Mouse (Mus musculus) kidney, postnatal 10 days (tissue): ENCODE measurements around the gene Gmds.
A peak's percentile ranks its signal among the peaks of the same experiment; 100 is the strongest.

Experiments
- DNase-seq: peaks from one replicate; pipeline ENCODE4 v3.0.0; 2021; ENCODE audit warnings: mixed read lengths

Gene Gmds

DNA sequence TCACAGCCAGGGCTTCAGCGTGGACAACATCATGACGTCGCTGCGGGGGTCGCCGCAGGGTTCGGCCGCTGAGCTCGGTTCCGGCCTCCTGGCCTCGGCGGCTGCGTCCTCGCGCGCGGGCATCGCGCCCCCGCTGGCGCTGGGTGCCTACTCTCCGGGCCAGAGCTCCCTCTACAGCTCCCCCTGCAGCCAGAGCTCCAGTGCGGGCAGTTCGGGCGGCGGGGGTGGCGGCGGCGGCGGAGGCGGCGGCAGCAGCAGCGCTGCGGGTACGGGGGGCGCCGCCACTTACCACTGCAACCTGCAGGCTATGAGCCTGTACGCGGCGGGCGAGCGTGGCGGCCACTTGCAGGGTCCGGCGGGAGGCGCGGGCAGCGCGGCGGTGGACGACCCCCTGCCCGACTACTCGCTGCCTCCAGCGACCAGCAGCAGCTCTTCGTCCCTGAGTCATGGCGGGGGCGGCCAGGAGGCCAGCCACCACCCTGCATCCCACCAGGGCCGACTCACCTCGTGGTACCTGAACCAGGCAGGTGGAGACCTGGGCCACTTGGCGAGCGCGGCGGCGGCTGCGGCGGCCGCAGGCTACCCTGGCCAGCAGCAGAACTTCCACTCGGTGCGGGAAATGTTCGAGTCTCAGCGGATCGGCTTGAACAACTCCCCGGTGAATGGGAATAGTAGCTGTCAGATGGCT, 530.3 kb downstream of the Gmds start:
- DNase-seq, result peak; percentile 76

DNA sequence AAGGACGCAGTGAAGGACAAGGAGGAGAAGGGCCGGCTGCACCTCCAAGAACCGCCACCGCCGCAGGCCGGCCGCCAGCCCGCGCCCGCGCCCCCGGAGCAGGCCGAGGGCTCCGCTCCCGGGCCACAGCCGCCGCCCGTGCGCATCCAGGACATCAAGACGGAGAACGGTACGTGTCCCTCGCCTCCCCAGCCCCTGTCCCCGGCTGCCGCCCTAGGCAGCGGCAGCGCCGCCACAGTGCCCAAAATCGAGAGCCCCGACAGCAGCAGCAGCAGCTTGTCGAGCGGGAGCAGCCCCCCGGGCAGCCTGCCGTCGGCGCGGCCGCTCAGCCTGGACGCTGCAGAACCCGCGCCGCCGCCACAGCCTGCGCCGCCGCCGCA, 530.8 kb downstream of the Gmds start:
- DNase-seq, result no peak

DNA sequence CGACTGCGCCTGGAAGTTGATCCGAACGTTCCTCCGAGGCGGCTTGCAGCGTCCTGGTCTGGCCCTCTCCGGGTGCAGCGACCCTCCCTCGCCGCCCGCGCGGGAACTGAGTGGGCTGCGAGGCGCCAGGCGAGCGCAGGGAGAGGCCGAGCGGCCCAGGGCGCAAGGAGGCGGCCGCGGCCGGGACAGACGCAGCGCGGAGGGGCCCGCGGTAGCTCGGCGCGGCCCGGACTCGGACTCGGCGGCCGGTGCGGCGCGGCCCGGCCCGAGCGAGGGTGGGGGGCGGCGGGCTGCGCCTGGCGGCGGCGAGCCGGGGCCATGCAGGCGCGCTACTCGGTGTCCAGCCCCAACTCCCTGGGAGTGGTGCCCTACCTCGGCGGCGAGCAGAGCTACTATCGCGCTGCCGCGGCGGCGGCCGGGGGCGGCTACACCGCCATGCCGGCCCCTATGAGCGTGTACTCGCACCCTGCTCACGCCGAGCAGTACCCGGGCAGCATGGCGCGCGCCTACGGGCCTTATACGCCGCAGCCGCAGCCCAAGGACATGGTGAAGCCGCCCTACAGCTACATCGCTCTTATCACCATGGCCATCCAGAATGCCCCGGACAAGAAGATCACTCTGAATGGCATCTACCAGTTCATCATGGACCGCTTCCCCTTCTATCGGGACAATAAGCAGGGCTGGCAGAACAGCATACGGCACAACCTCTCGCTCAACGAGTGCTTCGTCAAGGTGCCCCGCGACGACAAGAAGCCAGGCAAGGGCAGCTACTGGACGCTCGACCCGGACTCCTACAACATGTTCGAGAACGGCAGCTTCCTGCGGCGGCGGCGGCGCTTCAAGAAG, 531.4 kb downstream of the Gmds start:
- peak; percentile 62 for DNase-seq

DNA sequence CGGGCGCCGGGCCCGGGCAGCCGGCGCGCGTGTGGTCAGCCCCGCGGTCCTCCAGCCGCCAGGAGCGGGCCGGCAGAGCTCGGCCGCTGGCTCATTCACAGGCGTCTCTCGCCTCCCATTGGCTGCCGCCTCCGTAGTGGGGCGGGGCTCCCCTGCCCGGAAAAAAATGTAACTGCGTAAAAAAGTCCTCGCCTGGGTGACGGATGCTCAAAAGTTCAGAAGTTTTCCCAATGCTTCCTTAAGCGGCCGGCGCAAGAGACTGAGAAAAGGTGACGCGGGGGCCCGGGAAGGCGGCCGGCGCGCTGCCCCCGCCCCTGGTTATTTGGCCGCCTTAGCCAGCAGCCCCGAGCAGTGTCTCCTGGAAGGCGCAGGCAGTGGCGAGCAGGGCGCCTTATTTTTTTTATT, 532.1 kb downstream of the Gmds start, which contains the start of gene Foxc1:
Gene Foxc1 (plus strand): TSS at position 206 of the 405 bp plus-strand sequence.
- peak; percentile 93 for DNase-seq

DNA sequence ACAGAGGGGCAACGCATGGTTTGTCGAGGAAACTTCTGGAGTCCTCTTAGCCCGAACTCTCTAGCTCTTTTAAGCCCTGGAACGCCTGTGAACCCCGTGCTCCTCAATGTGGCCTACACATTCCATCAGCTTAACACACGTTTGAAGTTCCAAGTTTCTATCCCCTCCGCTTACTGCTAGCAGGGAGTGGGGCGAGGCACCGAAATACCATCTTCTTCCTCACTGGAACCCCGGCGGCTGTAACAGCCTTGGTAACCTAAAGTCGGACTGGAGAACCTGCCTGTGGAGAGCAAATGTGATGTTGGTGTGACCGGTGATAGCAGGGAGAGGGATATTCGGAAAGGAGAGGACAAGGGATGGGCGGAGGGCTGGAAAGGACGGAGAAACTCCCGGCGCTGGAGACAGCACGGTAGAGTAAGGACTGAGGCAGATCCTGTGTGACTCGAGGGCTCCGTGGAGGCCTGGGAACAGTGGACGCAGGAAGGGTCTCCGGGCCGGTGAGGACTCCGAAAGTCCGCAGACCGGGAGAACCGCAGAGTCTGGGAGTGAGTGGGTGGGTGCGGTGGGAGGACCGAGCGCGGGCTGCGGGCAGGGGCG, 532.6 kb downstream of the Gmds start:
- no peak for DNase-seq

GRCm38 (mm10) chr13:31804571-31804970, 534.0 kb downstream of the Gmds start:
- no peak for DNase-seq

DNA sequence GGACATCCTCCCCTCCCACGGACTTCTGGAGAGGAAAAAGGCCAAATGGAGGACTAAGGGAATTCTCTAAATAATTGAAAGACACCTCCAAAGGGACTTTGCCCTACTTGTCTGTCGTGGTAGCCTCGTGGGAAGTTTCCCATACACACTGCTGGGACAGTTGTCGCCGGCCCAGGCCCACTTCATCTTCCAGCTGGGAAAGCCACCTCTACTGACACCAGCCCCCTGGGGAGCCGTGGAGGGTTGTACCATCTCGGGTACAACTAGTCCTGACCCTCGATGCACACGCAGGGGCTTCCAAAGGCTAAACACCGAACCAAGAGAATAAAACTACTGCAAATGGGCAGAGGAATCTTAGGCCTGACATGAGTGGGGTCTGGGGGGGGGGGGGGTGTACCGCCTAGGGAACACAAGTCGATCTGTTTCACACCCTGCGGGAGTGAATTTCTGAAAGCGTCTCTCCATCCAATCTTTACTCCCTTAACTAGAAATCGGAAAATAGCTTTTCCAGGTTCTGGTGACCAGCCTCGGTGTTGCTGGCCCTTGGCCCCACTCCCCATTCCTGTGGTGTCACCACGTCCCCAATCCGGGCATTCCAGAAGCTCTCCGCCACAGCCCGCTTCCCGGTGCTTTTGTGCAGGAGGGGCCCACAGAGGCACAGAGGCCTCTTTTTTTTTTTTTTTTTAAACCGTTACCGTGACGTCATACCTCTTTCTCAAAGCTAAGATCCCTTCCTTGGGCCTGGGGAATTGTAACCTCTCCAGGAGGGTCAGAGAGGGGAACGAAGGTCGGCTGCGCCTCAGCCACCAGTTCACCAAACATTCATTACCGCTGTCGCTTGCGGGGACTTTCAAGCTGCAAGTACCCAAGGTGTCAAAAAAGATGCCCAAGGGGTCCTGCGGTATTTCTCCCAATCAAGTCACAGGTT, 535.1 kb downstream of the Gmds start:
- no peak for DNase-seq

DNA sequence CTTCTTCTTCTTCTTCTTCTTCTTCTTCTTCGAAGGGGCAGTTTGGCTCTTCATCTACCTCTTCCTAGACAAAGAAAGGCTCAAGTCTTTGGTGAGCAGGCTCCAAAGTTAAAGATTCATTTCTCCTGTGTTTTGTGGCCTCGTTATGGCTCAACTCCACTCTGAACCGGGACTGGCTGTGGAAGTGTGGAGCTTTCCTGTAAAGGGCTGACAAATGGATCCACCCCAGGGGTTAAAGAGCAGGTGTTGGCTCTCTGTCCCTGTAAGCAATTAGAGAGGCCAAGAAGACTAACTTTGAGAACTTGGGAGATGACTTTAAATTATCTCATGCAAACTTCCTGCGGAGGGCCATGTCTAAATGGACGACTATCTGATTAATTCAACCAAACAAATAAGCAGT, 536.1 kb downstream of the Gmds start:
- no peak for DNase-seq

- peak; percentile 36 for DNase-seq
Observed at GRCm38 (mm10) chr13:31801703-31802305, 536.7 kb downstream of the Gmds start.

- peak; percentile 96 for DNase-seq
Observed at GRCm38 (mm10) chr13:31800581-31801576, 537.7 kb downstream of the Gmds start.

GRCm38 (mm10) chr13:31798075-31798474, 540.5 kb downstream of the Gmds start:
- no peak for DNase-seq

DNA sequence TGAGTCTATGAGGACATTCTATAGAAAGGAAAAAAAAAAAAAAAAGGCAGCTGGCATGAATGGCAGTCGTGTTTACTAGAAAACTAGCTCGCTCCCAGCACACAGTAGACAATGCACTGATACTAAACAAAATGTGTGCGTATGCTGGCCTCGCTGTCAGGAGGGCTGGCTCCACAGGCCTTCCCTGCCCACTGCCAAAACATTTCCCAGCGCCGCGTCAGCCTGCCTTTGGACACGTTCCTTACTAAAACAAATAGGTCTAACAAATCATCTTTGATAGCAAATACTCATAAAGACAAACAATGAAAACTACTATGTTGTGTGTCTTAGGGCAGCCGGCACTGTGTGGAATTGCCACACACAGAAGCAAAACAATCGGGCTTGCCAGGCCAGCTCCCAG, 541.2 kb downstream of the Gmds start:
- DNase-seq, result no peak

DNA sequence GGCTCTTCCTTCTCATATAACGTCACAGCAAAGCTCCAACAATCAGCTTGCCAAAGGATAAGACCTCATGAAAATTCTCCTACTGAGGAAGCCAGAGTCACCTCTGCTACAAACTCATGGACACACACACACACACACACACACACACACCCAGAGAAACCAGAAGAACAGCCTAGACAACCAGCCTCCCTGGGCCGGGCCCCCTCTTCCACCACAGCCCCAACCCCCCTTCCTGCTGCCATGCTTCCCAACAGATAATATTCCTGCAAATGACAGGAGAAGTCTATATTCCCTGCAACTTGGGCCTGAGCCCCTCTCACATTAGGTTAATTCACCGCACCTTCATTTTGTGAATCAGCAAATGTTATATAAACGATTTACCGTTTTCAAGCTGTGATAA, 545.4 kb downstream of the Gmds start:
- DNase-seq, result no peak

- peak; percentile 71 for DNase-seq
Observed at GRCm38 (mm10) chr13:31792480-31793132, 545.9 kb downstream of the Gmds start.

DNA sequence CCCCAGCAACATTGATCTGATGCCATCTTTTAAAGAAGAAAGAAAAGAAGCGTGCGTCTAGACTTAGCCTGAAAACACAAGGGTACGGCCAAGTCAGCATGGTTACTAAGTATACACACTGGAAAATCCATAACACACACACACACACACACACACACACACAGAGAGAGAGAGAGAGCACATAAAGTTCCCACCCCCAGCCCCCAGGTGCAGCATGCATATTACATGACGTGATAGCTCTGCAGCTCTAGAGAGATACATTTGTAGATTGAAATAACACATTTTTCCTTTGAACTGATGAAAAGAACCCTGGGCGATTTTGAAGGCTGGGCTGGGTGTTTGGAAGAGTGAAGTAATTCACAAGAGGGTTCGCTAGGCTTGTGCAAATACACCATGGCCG, 553.8 kb downstream of the Gmds start:
- DNase-seq, result no peak

DNA sequence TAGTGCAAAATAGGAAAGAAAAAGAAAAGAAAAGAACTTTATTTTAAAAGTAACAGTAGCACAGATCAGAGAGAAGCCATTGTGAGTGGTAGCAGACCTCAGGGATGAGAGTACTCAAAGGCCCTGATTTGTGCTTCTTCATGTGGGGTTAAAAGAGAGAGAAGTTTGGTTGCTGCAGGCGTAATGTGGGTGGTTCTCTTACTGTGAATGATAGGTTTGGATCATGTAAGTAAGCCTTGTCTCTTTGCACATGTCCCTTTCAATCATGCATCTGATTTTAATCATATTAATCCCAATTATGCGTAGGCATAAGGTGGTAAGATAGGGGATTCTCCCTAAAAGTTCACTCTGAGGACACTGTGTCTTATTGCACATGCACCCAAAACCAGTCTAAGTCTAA, 556.5 kb downstream of the Gmds start:
- no peak for DNase-seq

DNA sequence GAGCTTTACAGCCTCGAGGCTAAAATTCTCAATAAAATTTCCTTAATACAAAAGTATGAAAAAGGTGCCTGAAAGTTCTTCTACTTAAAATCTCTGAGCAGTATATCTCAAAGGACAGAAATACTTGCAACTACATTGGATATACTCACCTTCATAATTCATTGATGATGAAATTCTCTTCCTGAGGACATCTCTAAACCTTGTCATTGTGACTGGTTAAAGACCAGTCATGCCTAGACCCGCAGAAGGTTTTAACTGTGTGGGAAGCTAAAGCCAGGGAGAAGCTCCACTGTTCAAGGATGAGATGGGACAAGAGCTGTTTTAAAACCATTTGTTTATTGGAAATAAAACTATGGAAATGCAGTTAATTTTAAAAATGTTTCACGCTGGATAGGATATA, 558.2 kb downstream of the Gmds start:
- DNase-seq, result no peak

GRCm38 (mm10) chr13:31779281-31779981, 559.1 kb downstream of the Gmds start:
- DNase-seq, result no peak

DNA sequence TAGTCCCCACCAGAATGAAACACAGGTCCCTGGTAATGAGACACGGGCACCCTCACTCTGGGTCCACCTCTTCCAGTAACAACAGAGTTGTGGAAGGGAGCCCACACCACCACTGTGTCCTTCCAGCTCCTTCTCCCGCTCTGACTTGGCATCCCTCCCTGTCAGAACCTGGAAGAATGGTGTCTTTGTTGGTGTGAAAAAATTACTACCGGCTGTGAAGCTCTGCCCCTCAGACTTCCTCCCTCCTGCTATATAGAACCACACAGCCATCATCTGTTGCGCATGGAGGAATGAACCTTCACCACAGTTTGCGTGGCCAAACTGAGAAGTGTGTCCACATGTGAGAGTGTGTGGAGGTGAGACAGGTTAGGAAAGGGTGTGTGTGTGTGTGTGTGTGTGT, 562.8 kb downstream of the Gmds start:
- DNase-seq, result no peak

- DNase-seq, result no peak
Observed at GRCm38 (mm10) chr13:31772882-31773281, 565.7 kb downstream of the Gmds start.
